Mouse (Mus musculus): Measurements from ENCODE around the gene Kif1c. TPM values are rescaled to one million over a fixed set of nuclear protein-coding genes. Genes with fewer than 3 reads are reported as not detected.

The Kif1c gene
- 1.8 TPM for polyA plus RNA-seq (2017; shearing (Covaris generic))

GRCm38 (mm10) chr11:70699722-70700556 is at the start of gene Kif1c, which contains the start of gene Inca1:
Gene Kif1c (plus strand): TSS chr11:70700548.
Gene Inca1 (minus strand): TSS chr11:70700155.

GRCm38 (mm10) chr11:70654198-70654922 is 46.0 kb upstream of the Kif1c start, which contains the start of gene Pfn1:
Gene Pfn1 (minus strand): TSS chr11:70654644.

GRCm38 (mm10) chr11:70656964-70657363 is 43.4 kb upstream of the Kif1c start, which contains the start of gene Eno3:
Gene Eno3 (plus strand): TSS chr11:70657202.

GRCm38 (mm10) chr11:70668771-70669505 is 31.4 kb upstream of the Kif1c start, which contains the start of gene Spag7:
Gene Spag7 (minus strand): TSS chr11:70669416.

GRCm38 (mm10) chr11:70687601-70688199 is 12.6 kb upstream of the Kif1c start, which contains the start of gene Camta2:
Gene Camta2 (minus strand): TSS chr11:70688105.

GRCm38 (mm10) chr11:70763936-70764808 is 63.8 kb downstream of the Kif1c start, which contains the start of gene Zfp3:
Gene Zfp3 (plus strand): TSS chr11:70764209.

Other genes starting within 250 kb of the Kif1c start
- 70.2 TPM for gene Med11, start 248.6 kb upstream of the Kif1c start, polyA plus RNA-seq (2017; shearing (Covaris generic))
- gene Zmynd15, start 241.1 kb upstream of the Kif1c start, polyA plus RNA-seq (2017; shearing (Covaris generic)): 0.13 TPM
- gene Cxcl16, start 240.6 kb upstream of the Kif1c start, polyA plus RNA-seq (2017; shearing (Covaris generic)): 1.1 TPM
- 1.2 TPM for gene Tm4sf5, start 195.3 kb upstream of the Kif1c start, polyA plus RNA-seq (2017; shearing (Covaris generic))
- not detected for gene Vmo1, start 185.9 kb upstream of the Kif1c start, polyA plus RNA-seq (2017; shearing (Covaris generic))
- not detected for gene Gltpd2, start 181.4 kb upstream of the Kif1c start, polyA plus RNA-seq (2017; shearing (Covaris generic))
- 353 TPM for gene Psmb6, start 175.2 kb upstream of the Kif1c start, polyA plus RNA-seq (2017; shearing (Covaris generic))
- gene Gm40193, start 167.6 kb upstream of the Kif1c start, polyA plus RNA-seq (2017; shearing (Covaris generic)): not detected
- gene Pld2, start 160.5 kb upstream of the Kif1c start, polyA plus RNA-seq (2017; shearing (Covaris generic)): 1.9 TPM
- gene Mink1, start 137.7 kb upstream of the Kif1c start, polyA plus RNA-seq (2017; shearing (Covaris generic)): 17.5 TPM
- 0.30 TPM for gene 4930544D05Rik, start 84.7 kb upstream of the Kif1c start, polyA plus RNA-seq (2017; shearing (Covaris generic))
- gene Chrne, start 81.3 kb upstream of the Kif1c start, polyA plus RNA-seq (2017; shearing (Covaris generic)): 1.1 TPM
- 0.08 TPM for gene Gp1ba, start 61.4 kb upstream of the Kif1c start, polyA plus RNA-seq (2017; shearing (Covaris generic))
- gene Rnf167, start 53.3 kb upstream of the Kif1c start, polyA plus RNA-seq (2017; shearing (Covaris generic)): 428 TPM
- gene Slc25a11, start 53.1 kb upstream of the Kif1c start, polyA plus RNA-seq (2017; shearing (Covaris generic)): 168 TPM
- gene Pfn1, start 45.9 kb upstream of the Kif1c start, polyA plus RNA-seq (2017; shearing (Covaris generic)): 5,457 TPM
- 36.6 TPM for gene Eno3, start 43.3 kb upstream of the Kif1c start, polyA plus RNA-seq (2017; shearing (Covaris generic))
- 81.0 TPM for gene Spag7, start 31.1 kb upstream of the Kif1c start, polyA plus RNA-seq (2017; shearing (Covaris generic))
- 43.3 TPM for gene Camta2, start 12.4 kb upstream of the Kif1c start, polyA plus RNA-seq (2017; shearing (Covaris generic))
- gene Inca1, start 393 bp upstream of the Kif1c start, polyA plus RNA-seq (2017; shearing (Covaris generic)): 0.66 TPM
- 7.6 TPM for gene Zfp3, start 63.7 kb downstream of the Kif1c start, polyA plus RNA-seq (2017; shearing (Covaris generic))
- gene Scimp, start 112.0 kb downstream of the Kif1c start, polyA plus RNA-seq (2017; shearing (Covaris generic)): 0.38 TPM
- 46.9 TPM for gene Rabep1, start 144.2 kb downstream of the Kif1c start, polyA plus RNA-seq (2017; shearing (Covaris generic))